Mouse (Mus musculus) heart, adult 2 months (tissue): ENCODE measurements around the gene Ndufs6.

Experiments used
- CTCF ChIP-seq: fragments of 200-600 bp; IDR thresholded peaks from 2 replicates; pipeline ENCODE4 v1.8.1; 2022; ENCODE audit warnings: antibody characterized with exemption, mild to moderate bottlenecking, moderate library complexity
- POLR2A ChIP-seq: fragments of 200-500 bp; IDR thresholded peaks from 2 replicates; pipeline ENCODE4 v1.6.1; 2011; ENCODE audit warnings: mild to moderate bottlenecking, low read depth, low read length, control low read depth; ENCODE audit not compliant: insufficient read depth

DNA sequence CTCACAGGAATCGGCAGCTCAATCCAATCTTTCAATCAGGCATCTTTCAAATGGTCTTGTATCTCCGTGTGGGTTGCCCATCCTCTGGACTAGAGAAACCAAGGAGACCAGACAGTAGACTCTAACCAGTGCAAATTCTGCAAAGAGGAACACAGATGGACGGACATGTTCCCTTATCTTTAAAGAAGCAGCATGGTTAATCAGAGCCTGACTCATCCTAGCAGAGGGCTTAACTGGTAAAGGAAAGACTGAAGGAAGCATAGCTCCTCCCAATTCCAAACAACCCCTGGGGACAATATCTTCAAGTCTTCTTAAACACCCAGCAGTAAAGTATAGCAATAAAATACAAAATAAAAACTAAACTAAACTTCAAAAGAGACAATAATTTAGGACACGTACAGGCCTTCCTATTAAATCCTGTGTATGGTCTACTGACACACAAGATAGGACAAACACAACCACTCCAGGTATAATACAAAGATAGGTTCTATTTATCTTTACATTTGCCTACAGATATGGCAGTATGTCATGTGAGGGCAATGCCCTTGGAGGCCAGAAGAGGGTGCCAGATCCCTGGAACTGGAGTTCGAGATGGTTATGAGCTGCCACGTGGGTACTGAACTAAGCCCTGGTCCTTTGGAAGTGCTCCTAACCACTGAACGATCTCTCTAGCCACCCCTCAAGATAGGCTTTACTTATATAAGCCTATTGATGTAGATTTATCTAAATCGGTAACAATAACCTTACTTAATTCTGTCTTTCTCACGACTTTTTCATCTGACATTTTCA lies 17.0 kb upstream of the Ndufs6 start:
- TF ChIP-seq POLR2A = no peak
- TF ChIP-seq CTCF = peak; percentile 55
